Mouse (Mus musculus): ENCODE results near the gene Tcam1.
"Not testable (repeated sequence)": the region's sequence is repeated elsewhere in the genome, so short reads cannot be mapped to it uniquely, and the experiment has no call there.

Tcam1 gene

DNA sequence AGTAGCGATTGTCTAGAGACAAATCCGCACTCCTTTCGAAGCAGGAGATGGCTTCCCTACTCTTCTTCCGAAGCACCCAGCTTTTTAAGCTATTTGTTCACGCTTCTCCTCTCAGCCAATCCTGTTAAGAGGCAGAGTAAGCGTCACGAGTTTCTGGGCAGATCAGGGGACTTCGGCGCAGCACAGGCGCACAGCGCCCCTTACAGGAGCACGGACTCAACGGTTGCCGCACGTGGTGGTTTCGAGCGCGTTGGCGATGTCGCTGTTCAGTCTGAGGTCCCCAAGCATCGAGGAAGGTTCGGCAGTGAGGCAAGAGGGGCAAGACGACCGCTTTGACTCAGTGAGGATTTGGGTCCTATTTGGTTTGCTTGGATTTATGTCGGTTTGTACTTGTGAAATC, at the start of gene Tcam1:
TSS of gene Tcam1 (plus strand) at position 219 of the 400 bp plus-strand sequence.
- peak; percentile 95 for DNase-seq (ENCODE audit: low spot score)

DNA sequence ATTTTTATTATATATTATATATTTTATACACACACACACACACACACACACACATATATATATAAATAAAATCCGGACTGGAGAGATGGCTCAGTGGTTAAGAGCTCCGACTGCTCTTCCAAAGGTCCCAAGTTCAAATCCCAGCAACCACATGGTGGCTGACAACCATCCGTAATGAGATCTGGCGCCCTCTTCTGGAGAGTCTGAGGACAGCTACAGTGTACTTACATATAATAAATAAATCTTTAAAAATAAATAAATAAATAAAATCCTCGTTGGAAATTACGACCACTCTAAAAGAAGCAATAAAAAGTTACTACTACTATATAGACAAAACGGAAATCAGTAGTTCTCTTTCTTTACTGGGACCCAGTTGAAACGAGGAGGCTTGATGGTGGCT, 42.5 kb upstream of the Tcam1 start:
- not testable (repeated sequence) for DNase-seq (ENCODE audit: low spot score)

DNA sequence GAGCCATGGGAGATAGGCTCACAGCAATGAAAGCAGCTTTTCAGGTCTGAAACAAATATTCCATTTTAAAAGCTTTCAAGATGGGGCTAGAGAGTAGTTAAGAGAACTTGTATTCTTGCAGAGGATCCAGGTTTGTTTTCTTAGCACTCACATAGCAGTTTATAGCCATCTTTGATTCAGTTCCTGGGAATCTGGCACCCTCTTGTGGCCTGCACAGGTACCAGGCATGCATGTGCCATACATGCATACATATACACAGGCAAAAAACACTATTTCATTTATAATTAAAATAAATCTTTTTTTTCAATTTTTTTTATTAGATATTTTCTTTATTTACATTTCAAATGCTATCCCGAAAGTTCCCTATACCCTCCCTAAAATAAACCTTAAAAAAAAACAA, 29.6 kb upstream of the Tcam1 start:
- DNase-seq (ENCODE audit: low spot score) = no peak

DNA sequence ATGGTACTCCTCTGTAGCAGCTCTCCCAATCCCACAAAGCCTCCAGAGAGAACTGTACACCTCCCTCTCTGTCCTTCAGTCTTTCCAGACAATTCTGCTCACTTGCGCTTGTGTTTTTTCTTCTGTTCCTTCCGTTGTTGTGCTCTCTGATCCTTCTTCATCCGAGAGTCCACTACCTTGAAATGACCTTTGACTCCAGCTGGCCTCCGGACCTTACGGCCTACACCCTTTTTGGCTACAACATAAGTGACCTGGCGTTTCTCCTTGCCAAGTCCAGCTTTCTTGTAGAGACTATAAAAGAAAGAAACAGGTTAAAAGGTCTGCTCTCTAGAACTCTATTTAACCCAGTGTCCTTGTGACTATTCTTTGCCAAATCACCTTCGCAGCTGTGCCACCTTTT, 27.1 kb upstream of the Tcam1 start:
- no peak for DNase-seq (ENCODE audit: low spot score)

DNA sequence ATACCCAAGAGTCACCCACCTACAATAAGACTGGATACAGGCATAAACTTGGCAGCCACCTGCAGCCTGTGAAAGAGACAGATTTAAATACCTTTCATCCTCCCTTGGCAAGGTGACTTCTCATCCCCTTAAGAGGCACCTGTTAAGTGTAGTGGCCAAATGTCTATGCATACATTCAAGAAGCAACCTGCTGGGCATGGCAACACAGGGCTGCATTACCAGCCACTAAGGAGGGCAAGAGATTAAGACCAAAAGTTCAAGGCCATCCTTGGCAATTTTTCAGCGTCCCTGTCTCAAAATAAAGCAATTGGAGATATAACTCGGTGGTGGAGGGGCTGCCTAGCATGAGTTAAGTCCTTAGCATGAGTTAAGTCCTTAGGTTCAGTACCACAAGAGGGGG, 21.7 kb upstream of the Tcam1 start:
- DNase-seq (ENCODE audit: low spot score) = no peak

DNA sequence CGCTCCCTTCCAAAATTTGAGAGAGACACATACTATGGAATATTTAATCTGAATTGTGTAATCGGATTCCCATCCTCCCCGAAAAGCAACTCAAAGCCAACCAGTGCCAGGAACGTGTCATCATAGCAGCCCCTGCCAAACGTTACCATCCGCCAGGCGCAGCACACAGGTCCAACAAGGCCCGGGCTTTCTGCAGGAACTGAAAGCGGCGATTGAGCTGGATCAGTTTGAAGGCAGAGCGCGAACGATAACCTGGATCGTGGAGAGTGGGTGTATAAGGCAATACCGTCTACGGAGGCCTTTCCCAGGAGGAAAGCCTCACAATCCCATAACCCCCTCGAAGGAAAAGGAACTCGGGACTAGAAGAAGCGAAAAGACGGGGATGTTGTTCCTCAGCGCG, 21.3 kb upstream of the Tcam1 start:
- DNase-seq (ENCODE audit: low spot score) = no peak

DNA sequence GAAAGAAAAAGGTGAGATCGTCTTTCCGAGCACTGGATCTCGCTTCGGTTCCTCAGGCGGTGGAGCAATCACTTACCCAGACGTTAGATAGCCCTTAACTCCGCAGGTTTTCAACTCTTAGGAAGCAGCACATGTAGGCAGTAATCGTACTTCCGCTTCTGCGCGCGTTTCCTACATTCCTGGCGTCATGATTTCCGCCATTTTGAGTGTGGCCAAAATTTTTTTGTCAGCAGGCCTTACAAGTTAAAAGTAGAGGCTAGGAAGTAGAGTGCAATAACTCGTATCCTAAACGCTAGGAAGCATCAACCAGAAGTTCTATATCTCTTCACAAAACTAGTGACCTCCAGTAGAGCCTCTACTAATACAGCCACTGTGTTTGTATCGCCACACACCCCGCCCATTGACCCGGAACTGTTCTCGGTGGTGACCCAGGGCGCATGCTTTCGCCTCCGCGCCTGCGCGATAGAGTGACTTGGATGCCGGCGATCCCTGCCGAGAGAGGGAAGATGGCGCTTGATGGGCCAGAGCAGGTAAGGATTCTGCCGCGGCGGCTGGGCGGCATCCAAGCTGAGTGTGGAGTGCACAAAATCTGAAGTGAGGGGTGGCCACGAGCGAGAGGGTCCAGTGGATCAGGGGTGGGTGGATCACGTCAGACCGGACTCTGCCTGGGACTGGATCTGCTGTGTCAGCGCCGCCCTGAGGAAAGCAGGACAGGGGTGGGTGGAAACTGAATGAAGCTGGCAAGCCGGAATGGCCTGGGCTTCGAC, 20.6 kb upstream of the Tcam1 start, which contains the start of the genes Ftsj3 and Psmc5:
TSS of gene Ftsj3 (minus strand) at position 395 of the 767 bp plus-strand sequence.
TSS of gene Psmc5 (plus strand) at position 470 of the 767 bp plus-strand sequence.
- DNase-seq (ENCODE audit: low spot score) = peak; percentile 98

DNA sequence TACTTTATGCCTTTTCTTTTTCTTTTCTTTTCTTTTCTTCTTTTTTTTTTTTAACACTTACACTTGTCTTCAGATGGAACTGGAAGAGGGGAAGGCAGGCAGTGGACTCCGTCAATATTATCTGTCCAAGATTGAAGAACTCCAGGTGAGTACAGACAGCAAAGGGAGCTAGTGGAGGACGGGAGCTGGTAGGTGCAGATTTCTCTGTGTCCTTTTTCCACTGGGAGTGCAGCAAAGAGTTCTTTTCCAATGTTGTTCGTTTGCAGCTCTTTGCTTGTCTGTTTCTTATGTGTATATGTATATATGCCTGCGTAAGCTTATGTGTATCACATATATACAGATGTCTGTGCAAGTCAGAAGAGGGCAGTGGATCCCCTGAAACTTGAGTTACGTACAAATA, 19.7 kb upstream of the Tcam1 start:
- DNase-seq (ENCODE audit: low spot score) = peak; percentile 57

DNA sequence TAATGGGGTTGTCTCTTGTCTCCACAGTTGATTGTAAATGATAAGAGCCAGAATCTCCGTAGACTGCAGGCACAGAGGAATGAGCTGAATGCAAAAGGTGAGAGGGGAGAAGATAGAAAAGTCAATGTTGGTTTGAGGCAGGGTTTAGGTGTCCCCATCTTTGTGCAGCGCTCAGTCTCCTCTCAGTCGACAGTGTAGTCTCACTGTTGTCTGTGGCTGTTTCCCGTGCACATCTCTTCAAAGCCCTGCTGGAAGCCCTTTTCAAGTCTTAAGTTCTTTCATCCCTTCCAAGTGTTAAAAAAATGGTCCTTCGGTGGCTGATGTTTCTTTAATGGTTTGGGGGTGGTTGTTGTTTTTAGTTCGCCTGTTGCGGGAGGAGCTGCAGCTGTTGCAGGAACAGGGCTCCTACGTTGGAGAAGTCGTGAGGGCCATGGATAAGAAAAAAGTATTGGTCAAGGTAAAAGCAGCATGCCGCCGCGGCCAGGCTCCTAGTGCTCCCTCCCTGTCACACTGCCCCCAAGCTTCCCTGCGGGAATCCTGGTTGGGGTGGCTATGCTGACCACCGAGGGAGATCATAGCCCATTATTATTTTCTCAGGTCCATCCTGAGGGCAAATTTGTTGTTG, 15.5 kb upstream of the Tcam1 start:
- no peak for DNase-seq (ENCODE audit: low spot score)

DNA sequence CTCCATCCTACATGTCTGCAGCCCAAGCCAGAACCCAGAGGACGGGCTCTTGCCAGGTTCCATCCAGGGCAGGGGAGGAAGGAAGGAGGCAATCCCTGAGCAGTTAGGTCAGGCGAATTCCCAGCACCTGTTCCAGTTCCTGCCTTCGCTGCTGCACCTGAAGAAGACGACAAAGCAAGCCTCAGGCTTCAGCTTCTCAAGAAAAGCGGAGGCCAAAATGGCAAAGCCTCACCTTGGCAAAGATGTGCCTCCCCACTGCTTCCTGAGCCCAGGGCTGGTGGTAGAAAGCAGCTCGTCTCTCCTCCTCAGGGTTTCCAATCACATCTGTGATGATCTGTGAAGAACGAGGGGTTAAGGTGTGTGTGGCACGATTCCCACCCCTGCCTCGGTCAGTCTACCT, 12.5 kb upstream of the Tcam1 start:
- no peak for DNase-seq (ENCODE audit: low spot score)

DNA sequence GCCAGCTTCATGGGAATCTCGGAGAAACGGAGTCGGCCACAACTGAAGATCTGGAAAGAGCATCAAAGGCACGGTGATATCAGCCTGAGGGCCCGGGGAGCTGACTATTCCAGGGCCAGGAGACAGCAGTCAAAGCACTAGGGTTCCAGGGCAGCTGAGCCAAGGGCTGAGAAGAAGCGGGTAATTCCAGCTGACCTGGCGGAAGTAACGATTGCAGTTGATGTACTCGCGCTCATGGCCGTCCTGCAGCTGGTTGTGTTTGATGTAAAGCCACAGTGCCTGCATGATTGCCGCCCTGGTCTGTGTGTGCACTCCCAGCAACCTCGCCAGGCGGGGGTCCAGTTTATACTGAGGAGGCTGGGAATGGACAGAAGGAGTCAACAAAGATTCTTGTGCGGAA, 11.5 kb upstream of the Tcam1 start:
- DNase-seq (ENCODE audit: low spot score) = no peak

DNA sequence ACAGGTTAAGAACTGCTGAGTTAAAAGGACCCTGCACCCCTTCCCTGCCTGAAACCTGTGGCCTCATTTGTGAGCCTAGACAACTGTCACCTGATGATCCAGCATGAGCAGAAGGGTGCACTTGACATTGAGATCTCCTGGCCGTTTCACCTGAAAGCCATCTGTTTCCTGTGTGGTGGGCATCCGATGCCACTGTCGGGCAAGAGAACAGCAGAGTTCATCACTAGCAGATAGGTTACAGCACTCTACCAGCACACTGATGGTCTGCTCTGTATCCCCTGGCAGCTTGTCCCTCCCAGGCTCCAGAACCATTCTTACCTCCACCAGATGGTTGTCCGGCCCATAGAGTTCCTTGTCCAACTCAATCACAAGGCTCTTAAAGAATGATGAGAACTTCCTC, 10.9 kb upstream of the Tcam1 start:
- no peak for DNase-seq (ENCODE audit: low spot score)

DNA sequence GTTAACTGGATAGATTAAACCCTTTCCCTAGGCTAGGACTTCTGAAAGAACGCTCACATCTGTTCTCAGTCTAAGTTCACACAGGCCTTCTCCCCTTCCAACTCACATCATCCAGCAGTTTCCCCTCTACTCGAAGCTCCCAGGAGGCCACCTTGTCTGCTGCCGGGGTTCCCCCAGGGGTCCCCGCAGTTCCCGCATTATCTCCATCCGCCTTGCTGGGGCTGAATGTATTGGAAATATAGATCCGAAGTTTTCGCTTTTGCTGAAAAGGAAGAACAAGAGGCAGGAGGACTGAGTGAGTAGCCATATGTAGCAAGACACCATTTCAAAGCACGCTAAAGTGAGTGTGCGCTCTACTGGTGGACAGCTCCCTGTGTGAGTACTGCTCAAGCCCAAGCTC, 10.0 kb upstream of the Tcam1 start:
- no peak for DNase-seq (ENCODE audit: low spot score)

DNA sequence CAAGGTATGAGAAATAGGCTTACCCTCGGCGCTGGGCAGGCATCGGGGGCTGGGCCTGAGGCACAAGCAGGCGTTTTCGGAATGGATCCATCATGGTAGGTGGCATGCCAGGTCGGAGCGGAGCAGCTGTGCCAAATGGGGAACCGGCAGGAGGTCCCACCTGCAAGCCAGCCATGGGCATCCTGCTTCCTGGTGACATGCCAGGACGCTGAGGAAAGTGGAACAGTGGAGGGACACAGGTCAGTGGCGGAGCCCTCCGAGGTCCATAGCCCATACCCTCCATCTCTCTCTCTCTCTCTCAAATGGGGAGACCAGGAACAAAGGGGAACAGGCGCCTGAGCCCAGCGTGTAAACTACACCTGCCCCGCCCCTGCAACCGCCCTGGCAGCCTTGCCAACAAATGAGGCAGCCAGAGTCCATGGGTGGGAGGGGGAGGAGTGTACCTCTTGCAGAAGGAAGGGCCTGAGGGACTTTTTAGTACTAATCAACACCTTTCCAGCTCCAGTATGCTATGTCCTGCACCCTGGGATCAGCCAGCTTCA, 9.1 kb upstream of the Tcam1 start:
- DNase-seq (ENCODE audit: low spot score) = peak; percentile 77

DNA sequence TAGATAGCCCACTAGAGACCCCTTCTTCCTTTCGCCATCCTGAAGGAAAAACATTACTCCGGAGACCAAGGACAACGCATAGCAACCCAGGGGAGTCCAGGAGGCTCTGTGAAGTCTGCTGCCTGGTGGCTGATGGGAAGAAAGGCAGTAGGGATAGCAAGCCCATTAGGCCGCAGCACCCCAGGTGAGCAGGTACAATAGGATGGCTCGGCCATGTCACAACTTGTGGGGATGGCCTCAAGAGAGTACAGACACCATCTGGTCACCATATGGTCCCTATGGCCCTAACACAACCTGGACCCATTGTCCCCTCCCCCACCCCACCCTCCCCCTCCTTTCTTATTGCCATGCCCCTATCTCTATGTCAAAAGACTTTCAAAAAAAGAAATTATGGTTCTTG, 8.6 kb upstream of the Tcam1 start:
- no peak for DNase-seq (ENCODE audit: low spot score)

DNA sequence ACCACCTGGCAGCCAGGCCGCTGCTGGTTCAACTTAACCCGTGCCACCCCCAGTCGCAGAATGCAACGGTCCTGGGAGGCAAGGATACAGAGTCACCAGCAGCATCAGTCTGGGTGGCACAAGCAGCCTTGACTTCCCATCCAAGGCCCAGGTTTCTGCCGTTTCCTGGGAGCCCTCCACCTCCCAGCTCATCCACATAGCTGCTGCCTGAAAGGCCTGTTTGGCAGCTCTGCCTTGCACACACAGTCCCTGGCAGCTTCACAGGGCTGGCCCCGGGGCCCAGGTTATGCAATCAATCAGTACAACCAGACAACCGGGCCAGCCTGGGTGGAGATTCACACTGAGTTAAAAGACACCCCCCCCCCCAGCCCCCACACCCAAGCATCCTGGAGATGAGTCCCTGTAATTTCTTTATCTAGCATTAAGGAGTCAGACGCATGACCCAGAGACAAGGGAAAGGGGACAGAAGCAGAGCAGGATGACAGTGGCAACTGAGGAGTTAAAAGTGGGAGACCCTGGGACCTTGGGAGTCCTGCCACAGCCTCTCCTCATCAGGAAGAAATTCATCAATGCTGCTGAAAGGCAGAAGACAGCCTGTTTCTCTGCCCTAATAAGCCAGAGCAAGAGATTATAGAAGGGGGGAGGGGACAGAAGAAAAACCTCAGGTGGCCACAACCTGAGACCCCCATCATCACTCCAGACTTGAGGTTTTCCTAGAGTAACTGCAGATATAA, 8.0 kb upstream of the Tcam1 start:
- peak; percentile 88 for DNase-seq (ENCODE audit: low spot score)

DNA sequence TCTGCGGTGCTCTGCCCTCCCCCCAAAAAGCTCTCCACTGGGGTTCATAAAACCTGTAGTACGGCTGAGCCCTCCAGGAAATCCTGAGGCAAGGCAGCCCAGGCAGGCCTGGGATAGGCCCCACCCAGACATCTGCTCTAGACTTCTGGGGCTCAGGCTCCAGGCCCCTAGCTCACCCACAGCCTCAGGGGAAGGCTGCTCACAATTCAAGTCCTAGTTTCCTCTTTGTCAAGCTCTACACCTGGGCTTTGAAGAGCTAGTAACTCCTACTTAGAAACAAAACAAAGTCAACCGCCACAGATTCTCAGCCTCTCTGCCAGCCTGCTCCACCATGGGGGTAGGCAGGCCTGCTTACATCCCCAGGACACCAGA, 7.4 kb upstream of the Tcam1 start:
- DNase-seq (ENCODE audit: low spot score) = no peak

DNA sequence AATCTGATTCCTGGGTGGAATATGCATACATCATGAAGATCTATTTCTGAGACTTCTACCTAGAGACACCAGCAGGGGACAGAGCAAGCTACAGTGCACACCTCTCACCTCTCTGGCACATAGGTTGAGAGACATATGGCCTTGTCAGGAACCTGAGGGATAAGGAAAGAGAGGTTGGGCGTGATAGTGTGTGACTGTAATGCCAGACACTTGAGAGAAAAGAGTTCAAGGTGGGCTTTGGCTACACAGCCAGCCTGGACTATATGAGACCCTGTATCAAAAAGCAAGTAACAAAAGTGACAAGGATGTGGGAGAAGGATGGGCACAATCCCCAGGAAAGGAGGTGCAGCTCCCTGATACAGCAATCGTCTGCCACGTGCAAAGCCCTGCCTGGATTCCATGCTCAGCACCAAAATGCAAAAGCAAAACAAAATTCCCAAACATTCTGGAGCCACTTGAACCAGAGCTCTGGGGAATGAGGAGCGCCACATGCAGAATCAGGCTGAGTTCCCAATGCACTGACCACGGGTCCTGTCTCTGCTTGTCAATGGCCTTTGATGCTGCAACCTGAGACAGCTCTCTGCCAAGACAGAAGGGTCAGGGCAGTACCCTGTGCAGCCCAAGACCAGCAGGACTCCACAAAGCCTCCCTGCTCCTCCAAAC, 5.2 kb upstream of the Tcam1 start:
- no peak for DNase-seq (ENCODE audit: low spot score)

DNA sequence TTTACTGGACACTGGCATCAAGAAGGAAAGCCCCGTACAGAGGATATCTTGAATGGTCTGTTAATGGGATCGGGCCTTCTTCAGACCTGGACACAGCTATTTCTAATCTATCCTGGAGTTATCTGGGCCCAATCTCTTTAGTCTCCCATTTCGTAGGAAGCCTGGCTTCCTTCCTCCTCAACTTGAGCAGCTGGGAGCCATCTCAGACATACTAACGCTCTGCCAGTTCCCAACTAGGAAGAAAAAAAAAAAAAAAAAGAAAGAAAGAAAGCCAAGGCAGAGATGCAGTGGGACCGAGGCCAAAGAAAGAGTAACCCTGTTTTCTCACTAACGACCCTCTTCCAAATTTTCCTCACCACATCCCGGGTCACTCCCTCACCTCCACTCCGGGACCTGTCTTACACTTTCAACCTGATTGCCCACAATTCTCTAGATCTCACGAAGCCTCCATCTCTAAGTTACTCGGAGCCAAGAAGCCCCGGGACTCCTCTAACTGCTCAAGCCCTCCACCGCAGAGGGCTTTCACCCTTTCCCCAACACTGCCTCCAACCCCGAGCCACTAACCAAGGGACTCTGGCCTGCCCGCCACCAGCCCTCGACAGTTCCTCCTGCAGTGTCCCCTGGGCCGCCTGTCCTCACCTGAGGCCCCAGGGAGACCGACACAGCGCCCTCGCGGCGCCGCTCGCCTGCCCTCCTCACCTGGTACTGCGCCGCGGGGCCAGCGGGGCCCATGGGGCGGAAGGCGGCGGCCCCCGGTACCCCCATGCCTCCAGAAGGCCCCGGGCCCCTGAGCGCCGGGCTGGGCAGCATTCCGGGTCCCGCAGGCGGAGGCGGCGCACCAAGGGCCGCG, 4.5 kb upstream of the Tcam1 start:
- DNase-seq (ENCODE audit: low spot score) = peak; percentile 35

DNA sequence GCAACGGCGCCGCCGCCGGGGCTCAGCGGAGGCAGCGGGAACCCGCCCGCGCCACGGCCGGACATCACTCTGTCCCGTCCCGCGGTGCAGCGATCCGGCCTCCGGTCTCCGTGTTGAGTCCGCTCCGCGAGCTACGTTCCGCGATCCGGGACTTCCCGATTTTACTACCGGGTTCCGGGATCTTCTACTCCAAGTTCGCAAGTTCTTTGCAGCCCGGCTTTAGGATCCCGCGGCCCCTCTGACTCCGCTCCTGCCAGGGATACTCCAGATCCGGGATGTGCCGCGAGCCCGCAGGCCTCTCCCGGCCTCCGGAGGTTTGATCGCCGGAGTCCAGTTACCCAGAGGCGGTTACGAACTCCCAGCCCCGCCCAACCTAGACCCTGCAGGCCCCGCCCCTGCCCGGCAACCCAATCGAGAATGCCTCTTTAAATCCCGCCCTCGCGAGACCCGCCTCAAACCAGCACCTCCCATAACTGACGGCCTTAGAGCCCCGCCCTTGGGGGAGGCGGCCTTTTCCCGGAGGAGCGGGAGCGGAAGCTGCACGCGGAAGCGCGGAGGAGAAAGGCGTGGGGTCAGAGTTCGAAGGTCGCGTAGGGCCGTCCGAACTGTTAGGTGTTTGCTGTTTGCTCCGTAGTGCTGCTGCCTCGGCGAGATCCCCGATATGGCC, 3.7 kb upstream of the Tcam1 start, which contains the start of gene Smarcd2:
TSS of gene Smarcd2 (minus strand) at position 329 of the 667 bp plus-strand sequence.
- peak; percentile 100 for DNase-seq (ENCODE audit: low spot score)

DNA sequence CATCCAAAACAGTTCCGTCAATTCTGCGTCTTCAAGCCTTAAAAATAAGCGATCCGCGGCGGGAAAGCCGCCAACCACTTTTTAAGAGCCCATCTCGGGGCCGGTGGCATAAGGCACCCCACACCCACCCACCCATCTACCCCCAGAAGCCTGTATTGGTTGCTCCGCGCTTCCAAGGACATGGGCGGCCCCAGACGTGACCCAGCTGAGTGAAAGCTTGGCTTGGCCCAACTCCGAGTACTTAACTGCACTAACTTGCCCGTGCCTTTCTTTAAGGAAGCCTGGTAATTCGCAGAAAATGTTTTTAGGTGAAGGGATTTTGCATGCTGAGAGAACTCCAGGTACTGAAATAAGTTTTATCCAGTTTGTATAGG, 3.2 kb upstream of the Tcam1 start:
- peak; percentile 23 for DNase-seq (ENCODE audit: low spot score)
